Mouse (Mus musculus) right cerebral cortex, postnatal 4 days (tissue): ENCODE results near the gene Gm5169.
"Not testable (repeated sequence)": the region's sequence is repeated elsewhere in the genome, so short reads cannot be mapped to it uniquely, and the experiment has no call there.

ENCODE experiments used
- DNase-seq: peaks from one replicate; pipeline ENCODE4 v3.0.0-alpha.2; 2022

Gene Gm5169

GRCm38 (mm10) chrX:25301355-25301754 is at the start of gene Gm5169:
Gm5169 (minus strand) TSS chrX:25301455.
- not testable (repeated sequence) for DNase-seq

DNA sequence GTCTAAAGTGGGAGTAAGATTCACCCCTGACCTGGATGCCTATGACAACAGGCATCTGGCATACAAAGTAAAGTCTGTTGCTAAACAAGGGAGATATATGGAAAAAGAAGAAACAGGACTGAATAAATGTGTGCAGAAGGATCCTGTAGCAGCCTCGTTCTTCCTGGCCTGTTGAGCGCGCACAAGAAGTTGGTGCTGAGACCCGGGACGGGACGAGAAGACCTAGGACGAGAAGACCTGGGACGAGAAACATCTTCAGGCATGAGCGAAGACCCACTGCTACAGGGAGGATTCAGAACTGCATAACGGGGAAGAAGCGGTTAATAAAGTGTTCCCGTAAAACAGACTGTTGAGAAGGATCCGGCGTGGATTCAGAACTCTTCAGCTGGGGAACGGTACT is 46.2 kb upstream of the Gm5169 start:
- DNase-seq: not testable (repeated sequence)
